Mouse (Mus musculus) embryonic facial prominence, embryonic 11.5 days (tissue): ENCODE data around the gene Gm10775. TPM values are rescaled to one million over a fixed set of nuclear protein-coding genes. Genes with fewer than 3 reads are reported as not detected.

Experiments
- ATAC-seq: fragments of 200-750 bp; cut with Nextera tagmentation; replicated peaks from 2 replicates; pipeline ENCODE4 v1.8.0; 2017; ENCODE audit warnings: low read depth; ENCODE audit not compliant: insufficient number of reproducible peaks, low FRiP score, low TSS enrichment
- DNase-seq: peaks from one replicate; pipeline ENCODE4 v3.0.0-alpha.2; 2015; ENCODE audit warnings: low spot score
- H3K27ac ChIP-seq: fragments of 300-500 bp; sonication (generic); replicated peaks from 2 replicates; pipeline ENCODE4 v1.5.1; 2014; ENCODE audit warnings: mild to moderate bottlenecking, low read depth, low read length, control low read depth
- H3K27me3 ChIP-seq: fragments of 300-500 bp; sonication (generic); 2 replicates; pipeline ENCODE4 v1.6.1; 2014; ENCODE audit warnings: mild to moderate bottlenecking, low read length, moderate library complexity, mixed read lengths; ENCODE audit not compliant: control insufficient read depth, insufficient read depth
- H3K36me3 ChIP-seq: fragments of 300-500 bp; sonication (generic); replicated peaks from 2 replicates; pipeline ENCODE4 v1.6.1; 2014; ENCODE audit warnings: low read depth, mild to moderate bottlenecking, low read length, moderate library complexity, mixed read lengths; ENCODE audit not compliant: control insufficient read depth, insufficient read depth
- H3K4me1 ChIP-seq: fragments of 300-500 bp; sonication (generic); 2 replicates; pipeline ENCODE4 v1.6.1; 2014; ENCODE audit warnings: low read length, mixed read lengths; ENCODE audit not compliant: control insufficient read depth, insufficient read depth
- H3K4me2 ChIP-seq: fragments of 300-500 bp; sonication (generic); 2 replicates; pipeline ENCODE4 v1.6.1; 2014; ENCODE audit warnings: low read depth, mild to moderate bottlenecking, control low read depth, low read length, moderate library complexity
- H3K4me3 ChIP-seq: fragments of 300-500 bp; sonication (generic); 2 replicates; pipeline ENCODE4 v1.5.1; 2014; ENCODE audit warnings: low read depth, low read length, control low read depth
- H3K9ac ChIP-seq: fragments of 300-500 bp; sonication (generic); replicated peaks from 2 replicates; pipeline ENCODE4 v1.6.1; 2014; ENCODE audit warnings: mild to moderate bottlenecking, control low read depth, low read length
- H3K9me3 ChIP-seq: fragments of 300-500 bp; sonication (generic); replicated peaks from 2 replicates; pipeline ENCODE4 v1.6.1; 2016; ENCODE audit warnings: mild to moderate bottlenecking, low read length, inconsistent platforms, mixed read lengths; ENCODE audit not compliant: control insufficient read depth
- WGBS: fragments of 180-500 bp; shearing (Covaris S2); extraction: QIAGEN DNeasy Blood & Tissue Kit; methylation state at CpG from one replicate; pipeline ENCODE4 v1.1.7; 2014; 5-methylcytosine and 5-hydroxymethylcytosine counted together
- polyA plus RNA-seq: library from polyadenylated mRNA; unstranded; fragments of >200 nt; fragmentation: Nextera tagmentation; extraction: Ambion mirVana; gene quantifications from 2 replicates; pipeline ENCODE4 v1.2.1, GENCODE M21; 2014

Gm10775 gene
- polyA plus RNA-seq, 1 experiment from 2014 or later: not detected

- peaks cover 46% of the 10 kb centered on the region for H3K36me3 ChIP-seq
- H3K27ac ChIP-seq: no peak overlapping the region
- no peaks in the 10 kb centered on the region for H3K4me1 ChIP-seq
- no peak overlapping the region for H3K4me2 ChIP-seq
- H3K9ac ChIP-seq: no peak overlapping the region
- no peak for DNase-seq
- ATAC-seq: no peak
- peaks cover 17% of the 10 kb centered on the region for H3K9me3 ChIP-seq
- no peaks in the 10 kb centered on the region for H3K27me3 ChIP-seq
- WGBS: 93% methylated on average over 4 of the region's 4 CpGs
- H3K4me3 ChIP-seq: no peak overlapping the region
Observed at GRCm38 (mm10) chr13:65296354-65296753, 37.0 kb downstream of the Gm10775 start.

Other genes starting within 250 kb of the Gm10775 start
- not detected in 2 replicates for gene Spata31d1c, start 226.5 kb upstream of the Gm10775 start, polyA plus RNA-seq
- gene Prss47, start 206.8 kb upstream of the Gm10775 start, polyA plus RNA-seq: not detected in 2 replicates
- 52.8 and 56.1 TPM in 2 replicates for gene Mfsd14b, start 146.6 kb upstream of the Gm10775 start, polyA plus RNA-seq
- gene Olfr465-ps1, start 121.5 kb upstream of the Gm10775 start, polyA plus RNA-seq: not detected in 2 replicates
- not detected in 2 replicates for gene Olfr466, start 109.3 kb upstream of the Gm10775 start, polyA plus RNA-seq
- 0.28 TPM in 1 of 2 replicates, not detected in the other for gene Nlrp4f, start 53.6 kb upstream of the Gm10775 start, polyA plus RNA-seq
- gene Zfp369, start 19.3 kb downstream of the Gm10775 start, polyA plus RNA-seq: 17.1 and 19.3 TPM in 2 replicates